Mouse (Mus musculus) MEL (cell line): Measurements from ENCODE around the gene Lime1.

Experiments
- CTCF ChIP-seq, 3 experiments: IDR thresholded peaks in 2 of 3; conservative IDR thresholded peaks in 1 of 3; 2 replicates each; pipeline ENCODE4 v1.5.1; 2011 to 2012; ENCODE audit warnings: low read length in 3 of 3, low read depth in 2 of 3, mild to moderate bottlenecking in 2 of 3, improper control_type of control experiment in 1 of 3, inconsistent platforms in 1 of 3, mixed read lengths in 1 of 3, moderate library complexity in 1 of 3; ENCODE audit not compliant: control insufficient read depth in 1 of 3, insufficient read depth in 1 of 3, poor library complexity in 1 of 3, severe bottlenecking in 1 of 3
- E2F4 ChIP-seq: IDR thresholded peaks from 2 replicates; pipeline ENCODE4 v1.6.1; 2011; ENCODE audit warnings: low read depth, low read length, improper control_type of control experiment, borderline replicate concordance
- SMC3 ChIP-seq: IDR thresholded peaks from 2 replicates; pipeline ENCODE4 v1.6.1; 2011; ENCODE audit warnings: low read depth, low read length, improper control_type of control experiment

DNA sequence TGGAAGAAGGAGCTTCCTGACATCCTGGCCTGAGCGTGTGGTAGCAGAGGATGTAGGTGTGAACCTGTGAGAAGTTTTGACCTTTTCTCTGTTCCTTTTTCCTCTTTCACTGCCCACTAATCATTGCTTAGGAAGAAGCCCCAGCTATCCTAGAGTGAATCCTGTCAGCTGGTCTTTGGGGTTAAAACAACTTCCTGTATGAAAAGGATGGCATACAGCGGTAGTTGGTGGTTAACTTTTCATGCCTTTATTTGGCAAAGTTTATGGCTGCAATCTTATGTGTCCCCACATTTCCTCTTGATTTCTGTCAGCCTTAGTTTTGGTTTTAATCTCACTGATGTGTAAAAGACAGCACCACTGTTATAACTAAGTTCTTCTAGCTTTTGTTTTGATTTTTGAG, 2.6 kb upstream of the Lime1 start:
- TF ChIP-seq CTCF (IDR thresholded peaks at IDR 0.05 in 2 of 3, conservative IDR thresholded peaks at IDR 0.05 in 1 of 3; ENCODE audit: control insufficient read depth in 1 of 3, insufficient read depth in 1 of 3, low read depth in 2 of 3, low read length in 3 of 3, poor library complexity in 1 of 3, severe bottlenecking in 1 of 3) (no peak), SMC3 (no peak), E2F4 (no peak)
